Mouse (Mus musculus): ENCODE results near the gene Ybx3.

Ybx3 gene

DNA sequence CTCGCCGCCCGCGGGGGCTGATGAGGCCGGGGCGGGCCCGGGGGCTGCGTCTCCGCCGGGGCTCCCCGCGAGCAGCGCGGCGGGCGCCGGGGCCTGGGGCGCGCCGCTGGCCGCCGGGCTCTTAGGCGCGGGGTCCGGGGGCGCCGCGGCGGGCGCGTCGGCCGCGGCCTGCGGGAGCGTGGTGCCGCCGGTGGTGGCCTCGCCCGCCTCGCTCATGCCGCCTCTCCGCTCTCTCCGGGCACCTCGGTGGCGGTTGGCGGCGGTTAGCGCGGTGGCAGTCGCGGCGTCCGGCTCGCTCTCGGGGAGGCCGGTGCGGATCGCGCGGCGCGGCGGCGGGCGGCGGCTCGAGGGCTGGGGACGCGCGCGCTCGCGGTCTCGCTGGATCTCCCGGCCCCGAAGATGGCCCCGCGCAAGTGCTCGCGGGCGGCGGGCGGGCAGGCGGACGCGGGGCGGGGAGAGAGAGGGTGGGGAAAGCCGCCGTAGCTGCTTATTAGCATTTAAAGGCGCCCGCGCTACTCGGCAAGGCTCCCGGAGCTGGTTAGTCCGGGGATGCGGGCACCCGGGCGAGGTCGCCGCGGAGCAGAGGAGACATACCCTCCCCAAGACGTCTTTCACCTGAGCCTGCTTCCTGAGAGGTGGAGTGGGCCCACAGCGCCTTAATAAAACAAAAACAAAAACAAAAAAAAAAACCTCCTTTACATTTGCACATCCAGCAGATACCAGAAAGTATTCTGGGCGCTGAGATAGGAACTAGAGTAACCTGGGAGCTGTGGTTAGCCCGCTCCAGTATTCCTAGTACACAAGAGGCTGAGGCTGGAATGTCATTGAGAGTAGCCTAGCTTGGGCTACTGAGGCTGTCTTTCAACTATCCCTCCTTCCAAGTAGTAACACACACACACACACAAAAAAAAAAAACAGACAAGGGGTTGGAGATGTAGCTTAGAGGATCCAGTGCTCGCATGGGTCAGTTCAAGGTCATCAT lies at the start of gene Ybx3:
Ybx3 (minus strand) TSS at position 437 of the 982 bp plus-strand sequence.
- in situ Hi-C loops (cut with MboI; ENCODE audit: low sequenced_read_pairs): no loop called here

DNA sequence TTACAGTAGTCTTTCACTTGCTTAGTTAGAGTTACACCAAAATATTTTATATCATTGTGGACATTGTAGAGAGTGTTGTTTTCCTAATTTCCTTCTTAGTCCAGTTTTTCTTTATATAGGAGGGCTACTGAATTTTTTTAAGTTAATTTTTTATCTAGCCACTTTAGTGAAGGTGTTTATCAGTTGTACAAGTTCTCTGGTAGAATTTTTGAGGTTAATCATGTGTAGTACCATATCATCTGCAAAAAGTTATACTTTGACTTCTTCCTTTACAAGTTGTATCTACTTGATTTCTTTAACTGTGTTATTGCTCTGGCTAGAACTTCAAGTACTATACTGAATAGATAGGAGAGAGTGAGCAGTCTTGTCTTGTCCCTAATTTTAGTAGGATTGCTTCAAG lies 48.4 kb upstream of the Ybx3 start:
- in situ Hi-C loops (cut with MboI; ENCODE audit: low sequenced_read_pairs): no loop called here

DNA sequence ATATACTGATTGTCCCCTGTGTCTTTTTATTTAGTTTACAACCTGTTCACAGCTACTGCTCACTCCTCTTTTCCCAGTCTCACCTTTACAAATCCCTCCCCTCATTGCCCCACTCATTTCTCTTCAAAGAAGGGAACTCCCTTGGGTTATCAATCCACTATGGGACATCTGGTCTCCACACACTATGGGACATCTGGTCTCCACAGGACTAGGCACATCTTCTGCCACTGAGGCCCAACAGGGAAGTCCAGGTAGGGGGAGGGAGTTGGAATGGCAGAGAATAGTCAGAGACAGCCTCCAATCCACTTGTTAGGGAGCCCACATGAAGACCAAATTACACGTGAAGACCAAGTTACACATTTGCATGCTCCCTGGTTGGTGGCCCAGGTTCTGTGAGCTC lies 45.8 kb upstream of the Ybx3 start:
- in situ Hi-C loops (cut with MboI; ENCODE audit: low sequenced_read_pairs): no loop called here

DNA sequence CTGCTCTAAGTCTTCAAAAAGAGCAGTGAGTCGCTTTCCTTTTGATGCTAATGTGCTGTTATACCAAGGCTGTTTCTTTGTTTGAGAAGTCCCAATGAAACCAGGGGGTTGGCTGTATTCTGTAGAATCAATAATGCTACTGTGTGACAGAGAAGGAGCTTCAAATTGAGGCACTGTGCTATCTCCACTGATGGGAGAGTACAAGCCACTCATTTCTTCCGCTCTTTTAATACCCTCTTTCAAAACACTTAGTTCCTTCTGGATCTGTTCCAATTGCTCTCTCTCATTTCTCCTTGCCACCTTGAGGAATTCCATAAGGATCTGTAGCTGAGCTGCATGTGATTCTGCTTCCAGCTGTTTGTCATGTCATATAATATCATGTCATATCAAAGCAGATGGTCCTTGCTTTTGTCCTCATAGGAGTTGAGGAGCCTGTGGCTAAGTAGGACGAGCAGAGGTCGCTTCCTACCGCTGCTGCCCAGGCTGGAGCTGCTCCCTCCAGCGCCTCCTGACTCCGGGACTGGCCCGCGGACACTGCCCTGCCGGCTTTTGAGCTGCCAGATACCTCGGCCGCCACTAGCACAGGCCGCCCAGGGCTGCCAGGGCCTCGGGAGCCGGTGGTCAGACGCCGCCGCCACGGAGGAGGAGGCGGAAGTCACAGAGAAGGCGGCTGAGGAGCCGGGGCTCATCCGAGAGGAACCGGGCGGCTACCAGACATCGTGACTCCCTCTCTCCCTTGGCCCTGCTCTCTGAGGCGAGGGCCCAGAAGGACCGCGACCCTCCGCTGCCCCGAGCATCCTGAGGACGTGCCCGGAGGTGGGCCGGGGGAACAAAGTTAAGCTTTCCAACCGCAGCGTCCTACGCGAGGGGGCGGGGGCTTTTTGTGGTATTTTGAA lies 45.1 kb upstream of the Ybx3 start:
- in situ Hi-C loops (cut with MboI; ENCODE audit: low sequenced_read_pairs): no loop called here

DNA sequence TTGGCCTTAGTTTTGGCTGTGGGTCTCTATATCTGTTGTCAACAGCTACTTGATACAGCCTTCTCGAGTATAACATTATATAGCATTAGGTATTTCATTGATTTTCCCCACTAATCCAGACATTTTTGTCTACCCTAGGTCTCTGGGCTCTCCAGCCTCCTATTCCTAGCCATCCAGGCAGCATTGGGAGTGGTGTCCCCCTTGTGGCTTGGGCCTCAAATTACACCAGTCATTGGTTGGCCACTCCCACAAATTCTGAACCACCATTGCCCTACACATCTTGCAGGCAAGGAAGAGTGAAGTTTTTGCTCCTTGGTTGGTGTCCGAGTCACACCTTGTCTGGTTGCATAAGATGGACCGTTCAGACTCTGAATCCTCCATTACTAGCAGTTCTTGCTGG lies 33.3 kb upstream of the Ybx3 start:
- in situ Hi-C loops (cut with MboI; ENCODE audit: low sequenced_read_pairs): no loop called here

DNA sequence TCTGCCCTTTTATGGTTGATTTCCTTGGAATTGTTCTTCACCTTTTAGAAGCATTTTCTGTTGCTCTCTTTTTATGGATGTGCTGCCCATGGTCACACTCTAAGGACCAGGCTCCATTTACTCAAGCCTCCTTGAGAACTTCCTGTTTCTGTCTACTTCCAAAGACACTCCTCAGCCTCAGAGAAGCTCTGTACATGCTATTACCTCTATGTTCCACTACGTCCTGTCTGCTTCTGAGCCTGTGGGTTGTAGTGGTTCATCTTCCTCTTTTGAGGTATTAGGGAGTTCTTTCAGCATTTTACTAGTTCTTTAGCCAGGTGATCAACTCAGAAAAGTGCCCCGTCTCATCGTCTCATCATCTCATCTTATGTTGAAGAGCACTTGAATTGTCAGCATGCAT lies 31.3 kb upstream of the Ybx3 start:
- in situ Hi-C loops (cut with MboI; ENCODE audit: low sequenced_read_pairs): no loop called here

DNA sequence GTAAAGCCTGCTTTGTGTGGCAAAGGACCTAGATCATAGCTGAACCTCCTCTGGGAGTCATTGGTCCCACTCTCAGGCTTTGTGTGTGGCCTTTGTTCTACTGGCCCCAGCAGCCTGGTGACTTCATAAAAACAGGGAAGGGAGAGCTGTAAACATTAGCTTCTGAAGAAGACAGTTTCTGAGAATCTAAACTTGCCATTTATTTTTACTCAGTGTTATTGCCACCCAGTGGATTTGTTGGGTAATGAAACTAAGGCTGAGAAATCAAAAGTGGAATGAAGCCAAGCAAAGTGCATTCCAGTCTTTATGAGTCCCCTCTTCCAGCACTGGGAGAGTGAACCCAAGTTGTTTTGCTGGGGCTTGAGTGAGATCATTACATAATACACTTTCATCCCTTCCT lies 30.5 kb upstream of the Ybx3 start:
- in situ Hi-C loops (cut with MboI; ENCODE audit: low sequenced_read_pairs): no loop called here

DNA sequence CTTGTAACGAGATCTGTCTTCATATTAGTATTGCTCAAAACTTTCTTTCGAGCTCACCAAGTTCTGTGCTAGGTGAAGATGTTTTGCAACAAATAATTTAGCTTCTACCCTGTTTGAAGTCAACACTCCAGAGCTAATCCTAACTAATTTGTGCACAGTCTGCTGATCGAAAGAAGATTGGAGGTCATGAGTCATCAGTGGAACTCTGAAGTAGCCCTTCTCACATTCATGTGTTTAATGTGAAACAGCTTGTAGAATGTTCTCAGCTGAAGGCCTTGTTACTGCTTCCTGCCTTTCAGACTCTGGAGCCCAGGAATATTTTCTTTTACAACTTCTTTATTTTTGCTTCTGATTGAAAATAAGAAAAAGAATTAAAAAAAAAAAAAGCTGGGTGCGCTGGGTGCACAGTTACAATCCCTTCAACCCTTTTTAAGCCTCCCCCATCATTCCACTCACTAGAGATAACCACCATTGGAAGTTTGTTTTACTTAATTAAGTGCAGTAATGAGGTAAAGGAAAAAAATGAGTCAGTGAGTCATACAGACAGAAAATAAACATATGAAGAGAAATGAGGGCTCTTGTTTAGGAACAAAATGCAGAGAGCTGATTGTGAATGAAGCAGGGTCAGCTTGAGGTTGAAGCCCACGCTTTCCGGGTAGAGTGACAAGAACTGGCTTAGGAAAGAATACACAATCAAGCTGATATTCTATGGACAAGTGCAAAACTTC lies 23.0 kb upstream of the Ybx3 start:
- in situ Hi-C loops (cut with MboI; ENCODE audit: low sequenced_read_pairs): no loop called here

DNA sequence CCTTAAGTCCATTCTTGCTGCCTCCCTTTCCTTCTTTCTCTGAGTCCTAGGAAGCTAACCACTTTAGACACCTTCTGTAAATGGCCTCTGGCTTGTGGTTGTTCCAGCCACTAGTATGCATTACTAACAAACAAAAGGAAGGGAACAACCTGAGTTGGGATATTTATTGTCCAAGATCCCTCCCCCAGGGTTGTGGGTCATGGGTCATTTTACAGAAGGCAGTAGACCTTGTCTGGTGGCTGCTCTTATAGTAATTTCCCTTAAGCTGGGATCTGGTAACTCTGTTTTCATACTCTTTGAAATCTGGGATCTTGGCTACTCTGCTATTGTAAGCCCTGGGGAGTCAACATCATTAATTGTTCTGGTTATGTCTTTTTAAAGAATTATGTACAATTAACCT lies 18.7 kb upstream of the Ybx3 start:
- in situ Hi-C loops (cut with MboI; ENCODE audit: low sequenced_read_pairs): no loop called here

DNA sequence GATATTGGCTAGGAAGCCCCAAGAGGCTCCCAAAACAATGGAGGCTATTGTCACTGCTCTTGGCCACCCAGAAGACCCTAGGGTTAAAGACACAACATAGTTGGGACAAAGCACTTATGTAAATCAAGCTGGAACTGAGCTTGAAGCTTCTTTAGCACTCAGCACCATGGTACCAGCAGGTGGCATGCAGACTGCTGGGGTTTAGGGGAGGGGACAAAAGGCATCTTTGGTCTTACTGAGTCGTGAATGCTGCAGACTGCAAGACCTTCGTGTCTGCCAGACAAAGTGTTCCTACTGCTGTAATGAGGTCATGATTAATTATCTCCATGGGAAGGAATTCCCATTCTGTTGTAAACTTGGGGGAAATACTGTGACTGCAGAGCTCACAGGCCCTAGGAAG lies 17.6 kb upstream of the Ybx3 start:
- in situ Hi-C loops (cut with MboI; ENCODE audit: low sequenced_read_pairs): no loop called here

DNA sequence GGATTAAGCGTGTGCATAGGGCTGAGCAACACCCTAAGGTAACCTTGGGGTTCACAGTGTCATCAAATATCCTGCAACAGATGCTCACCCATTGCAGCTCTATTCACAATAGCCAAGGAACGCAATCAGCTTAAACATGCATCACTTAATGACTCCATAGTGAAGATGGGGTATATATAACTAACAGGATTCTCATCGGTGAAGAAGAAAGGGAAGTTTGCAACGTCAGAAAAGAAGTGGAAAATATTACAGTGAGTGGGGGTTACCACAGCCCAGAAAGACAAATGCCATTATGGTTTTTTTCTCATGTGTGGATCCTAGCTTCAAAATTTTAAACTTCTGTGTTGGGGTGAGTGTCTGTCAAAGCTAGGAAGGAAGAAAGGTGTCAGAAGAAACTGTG lies 16.9 kb upstream of the Ybx3 start:
- in situ Hi-C loops (cut with MboI; ENCODE audit: low sequenced_read_pairs): no loop called here

DNA sequence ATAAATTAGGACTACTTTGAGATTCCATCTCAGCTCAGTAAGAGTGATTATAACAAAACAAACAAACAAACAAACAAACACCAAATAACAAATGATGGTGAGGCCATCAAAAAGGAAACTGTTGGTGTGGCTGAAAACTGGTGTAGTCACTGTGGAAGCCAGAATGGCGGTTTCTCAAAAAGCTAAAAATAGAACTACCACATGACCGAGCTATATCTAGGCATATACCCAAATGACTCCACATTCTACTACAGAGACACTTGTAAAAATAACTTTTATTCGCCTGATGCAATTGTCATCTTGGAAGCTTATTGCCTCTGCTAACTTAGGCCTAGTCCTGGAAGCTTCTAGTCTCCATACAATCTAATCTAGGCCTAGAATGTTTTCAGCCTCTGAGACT lies 16.0 kb upstream of the Ybx3 start:
- in situ Hi-C loops (cut with MboI; ENCODE audit: low sequenced_read_pairs): no loop called here

DNA sequence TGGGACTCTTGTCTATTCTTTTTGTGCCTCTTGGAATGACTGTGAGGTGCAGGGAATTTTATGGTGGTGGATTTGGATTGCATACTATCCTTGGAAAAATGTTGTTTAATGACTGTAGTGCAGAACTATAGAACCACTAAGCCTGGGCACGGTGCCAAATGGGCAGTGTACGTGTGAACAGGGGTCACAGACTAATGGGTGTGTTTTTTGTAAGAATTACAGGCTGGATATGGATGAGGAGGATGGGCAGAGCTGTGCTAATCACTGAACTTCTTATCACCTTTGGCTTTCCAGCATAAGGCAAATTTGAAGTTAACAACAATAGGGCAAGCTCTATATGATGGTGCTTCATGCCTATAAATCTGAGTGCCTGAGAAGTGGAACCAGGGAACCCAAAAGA lies 14.8 kb upstream of the Ybx3 start:
- in situ Hi-C loops (cut with MboI; ENCODE audit: low sequenced_read_pairs): no loop called here

DNA sequence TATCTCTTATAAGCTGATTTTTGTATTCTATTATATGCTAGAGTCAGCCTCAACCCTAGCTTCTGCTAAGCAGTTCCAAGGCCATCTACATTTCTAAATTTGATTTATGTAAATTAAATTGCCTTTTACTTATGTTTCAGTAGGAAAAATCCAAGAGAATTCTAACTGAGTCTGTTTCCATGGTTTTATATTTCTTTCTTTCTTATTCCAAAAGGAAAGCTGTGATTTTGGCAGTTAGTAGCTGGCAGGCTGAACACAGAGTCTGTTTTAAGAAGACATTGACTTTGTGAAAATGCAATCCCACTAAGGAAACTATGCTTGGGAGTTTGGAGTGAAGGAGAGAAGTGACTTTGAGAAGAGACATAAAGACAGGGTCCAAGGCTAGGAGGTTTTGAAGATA lies 14.3 kb upstream of the Ybx3 start:
- in situ Hi-C loops (cut with MboI; ENCODE audit: low sequenced_read_pairs): no loop called here

DNA sequence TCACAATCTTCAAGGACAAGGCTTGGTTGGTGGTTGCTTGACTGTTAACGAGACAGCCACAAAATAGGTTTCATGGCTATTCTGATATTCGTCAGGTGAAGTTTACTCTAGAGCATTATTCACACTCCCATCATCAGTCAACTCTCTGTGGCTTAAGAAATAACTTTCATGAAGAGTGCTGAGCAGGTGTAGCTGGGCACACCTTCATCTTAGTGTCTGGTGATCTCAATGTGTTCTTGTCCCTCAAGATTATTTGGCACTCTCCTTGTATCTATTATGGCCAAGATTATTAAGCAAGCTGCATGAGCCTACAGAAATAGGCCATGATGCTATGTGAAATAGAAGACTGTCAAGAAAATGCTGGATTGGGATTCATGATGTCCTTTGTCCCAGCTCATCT lies 13.0 kb upstream of the Ybx3 start:
- in situ Hi-C loops (cut with MboI; ENCODE audit: low sequenced_read_pairs): no loop called here

DNA sequence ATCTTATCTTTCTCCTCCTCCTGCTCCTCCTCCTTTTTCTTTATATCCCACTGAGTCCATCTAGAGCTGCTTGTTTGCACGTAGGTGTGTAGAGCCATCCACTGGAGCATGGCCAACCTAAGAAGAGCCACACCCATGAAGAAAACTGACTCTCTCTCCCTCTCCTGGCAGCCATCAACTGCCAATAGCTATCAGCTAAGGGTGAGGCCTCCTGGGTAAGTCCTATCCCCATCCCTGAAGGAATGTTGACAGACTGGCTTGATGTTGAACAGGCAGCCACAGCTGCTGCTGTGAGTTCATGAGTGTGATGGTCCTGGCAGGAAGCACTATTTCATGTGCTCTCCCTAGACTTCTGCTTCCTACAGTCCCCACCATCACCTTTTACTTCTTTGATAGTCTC lies 8.4 kb upstream of the Ybx3 start:
- in situ Hi-C loops (cut with MboI; ENCODE audit: low sequenced_read_pairs): no loop called here

DNA sequence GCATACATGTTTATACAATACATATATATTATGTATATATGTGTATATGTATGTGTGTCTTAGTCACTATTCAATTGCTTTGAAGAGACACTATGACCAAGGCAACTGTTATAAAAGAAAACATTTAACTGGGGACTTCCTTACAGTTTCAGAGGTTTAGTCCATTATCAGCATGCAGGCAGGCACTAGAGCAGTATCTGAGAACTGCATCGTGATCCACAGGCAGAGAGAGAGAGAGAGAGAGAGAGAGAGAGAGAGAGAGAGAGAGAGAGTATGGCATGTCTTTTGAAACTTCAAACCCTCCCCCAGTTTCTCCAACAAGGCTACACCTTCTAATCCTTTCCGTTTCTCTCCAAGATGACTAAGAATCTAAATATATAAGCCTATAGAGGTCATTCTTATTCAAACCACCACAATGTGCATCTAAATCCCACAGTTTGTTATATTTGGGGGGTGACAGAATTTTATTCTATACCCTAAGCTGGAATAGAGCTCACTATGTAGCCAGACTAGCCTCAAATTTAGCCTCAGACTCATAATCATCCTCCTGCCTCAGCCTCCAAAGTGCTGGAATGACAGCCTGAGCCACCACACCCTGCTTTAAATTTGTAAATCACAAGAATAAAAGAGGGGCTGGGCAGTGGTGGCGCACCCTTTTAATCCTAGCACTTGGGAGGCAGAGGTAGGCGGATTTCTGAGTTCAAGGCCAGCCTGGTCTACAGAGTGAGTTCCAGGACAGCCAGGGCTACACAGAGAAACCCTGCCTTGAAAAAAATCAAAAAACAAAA lies 5.8 kb upstream of the Ybx3 start:
- in situ Hi-C loops (cut with MboI; ENCODE audit: low sequenced_read_pairs): no loop called here

DNA sequence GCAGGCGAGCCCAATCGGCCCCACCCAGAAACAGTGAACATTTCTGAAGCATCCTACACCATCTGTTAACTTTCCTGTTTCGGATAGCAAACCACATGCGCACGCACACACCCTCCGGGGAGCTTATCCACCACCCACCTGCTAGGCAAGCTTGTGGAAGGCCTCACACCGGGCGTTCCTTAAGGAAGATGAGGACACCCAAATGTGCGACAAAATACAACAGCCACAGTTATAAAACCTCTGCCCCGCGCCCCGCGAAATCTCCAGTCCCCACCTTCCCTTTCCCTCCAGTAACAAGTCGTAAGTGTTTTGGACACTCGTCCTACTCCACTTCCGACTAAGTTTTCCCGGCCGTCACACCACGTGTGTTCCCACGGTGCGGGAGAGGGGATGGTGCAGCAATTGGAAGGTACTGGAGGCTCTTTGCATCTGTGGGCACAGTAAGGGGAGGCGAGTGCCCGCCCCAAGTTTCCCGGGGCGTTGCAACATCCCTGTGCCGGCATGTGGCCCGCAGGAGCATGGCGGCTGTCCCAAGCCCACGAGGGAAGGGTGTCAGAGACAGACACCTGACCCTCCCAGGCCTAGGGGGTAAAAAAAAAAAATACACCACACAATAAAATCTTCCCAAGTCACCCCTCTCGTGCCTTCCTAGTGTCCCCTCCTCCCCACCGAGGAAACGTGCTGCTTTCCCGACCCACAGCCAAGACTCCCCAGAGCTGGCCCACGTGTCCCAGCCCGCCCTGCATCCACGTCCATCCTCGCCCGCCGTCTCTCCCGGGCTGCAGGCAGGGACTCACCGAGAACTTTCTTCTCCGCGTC lies 846 bp downstream of the Ybx3 start:
- in situ Hi-C loops (cut with MboI; ENCODE audit: low sequenced_read_pairs): no loop called here

DNA sequence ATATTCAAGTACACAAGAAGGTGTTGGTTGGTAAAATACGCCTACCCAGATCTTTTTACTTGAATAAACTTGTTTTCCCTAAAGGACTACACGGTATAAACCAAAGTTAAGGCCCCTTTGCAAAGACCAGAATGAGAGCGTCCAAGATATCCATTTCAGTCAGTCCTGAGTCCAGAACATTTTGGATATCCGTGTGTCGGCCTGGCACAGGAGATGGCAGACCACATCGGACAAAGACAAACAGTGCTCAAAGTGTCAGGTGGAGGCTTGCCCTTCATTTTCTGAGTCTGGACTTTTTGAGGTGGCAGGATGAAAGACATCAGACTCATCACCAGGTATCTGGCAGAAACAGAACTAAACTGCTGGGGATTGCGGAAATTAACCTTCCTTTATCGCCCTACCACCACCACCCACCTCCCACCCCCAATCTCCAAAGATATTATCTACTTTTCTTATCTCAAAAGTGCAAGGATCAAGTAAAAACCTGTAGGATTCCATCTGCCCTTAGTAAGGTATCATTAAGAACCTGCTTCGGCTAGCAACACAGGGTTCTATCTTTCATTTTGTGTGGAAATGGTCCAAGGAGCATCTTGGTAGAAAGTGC lies 1.8 kb downstream of the Ybx3 start:
- in situ Hi-C loops (cut with MboI; ENCODE audit: low sequenced_read_pairs): no loop called here
